Mouse (Mus musculus) right cerebral cortex, adult 18-20 months (tissue): Measurements from ENCODE around the gene Sergef.

Experiments used
- DNase-seq: peaks from one replicate; pipeline ENCODE4 v3.0.0; 2022; ENCODE audit warnings: mixed read lengths

The Sergef gene

GRCm38 (mm10) chr7:46534767-46535428 lies 104.7 kb downstream of the Sergef start:
- DNase-seq, result no peak

- no peak for DNase-seq
Measured at GRCm38 (mm10) chr7:46533518-46533917, 106.1 kb downstream of the Sergef start.

- no peak for DNase-seq
Measured at GRCm38 (mm10) chr7:46531345-46531744, 108.3 kb downstream of the Sergef start.

- no peak for DNase-seq
Measured at GRCm38 (mm10) chr7:46529930-46530329, 109.7 kb downstream of the Sergef start.

- DNase-seq, result no peak
Measured at GRCm38 (mm10) chr7:46529259-46529658, 110.3 kb downstream of the Sergef start.

- no peak for DNase-seq
Measured at GRCm38 (mm10) chr7:46526665-46527154, 112.9 kb downstream of the Sergef start.

GRCm38 (mm10) chr7:46523215-46523614 lies 116.4 kb downstream of the Sergef start:
- no peak for DNase-seq

GRCm38 (mm10) chr7:46521794-46522193 lies 117.8 kb downstream of the Sergef start:
- no peak for DNase-seq

- no peak for DNase-seq
Measured at GRCm38 (mm10) chr7:46519148-46519547, 120.5 kb downstream of the Sergef start.

- DNase-seq, result no peak
Measured at GRCm38 (mm10) chr7:46517158-46517557, 122.4 kb downstream of the Sergef start.

GRCm38 (mm10) chr7:46515960-46516359 lies 123.6 kb downstream of the Sergef start:
- no peak for DNase-seq

- no peak for DNase-seq
Measured at GRCm38 (mm10) chr7:46514981-46515380, 124.6 kb downstream of the Sergef start.

- no peak for DNase-seq
Measured at GRCm38 (mm10) chr7:46513562-46513961, 126.0 kb downstream of the Sergef start.

GRCm38 (mm10) chr7:46512792-46513191 lies 126.8 kb downstream of the Sergef start:
- no peak for DNase-seq

GRCm38 (mm10) chr7:46510806-46511205 lies 128.8 kb downstream of the Sergef start:
- DNase-seq, result no peak

GRCm38 (mm10) chr7:46509391-46510310 lies 130.0 kb downstream of the Sergef start:
- DNase-seq, result no peak

- no peak for DNase-seq
Measured at GRCm38 (mm10) chr7:46508590-46509318, 130.9 kb downstream of the Sergef start.

- no peak for DNase-seq
Measured at GRCm38 (mm10) chr7:46504157-46504556, 135.4 kb downstream of the Sergef start.

- no peak for DNase-seq
Measured at GRCm38 (mm10) chr7:46502650-46503049, 137.0 kb downstream of the Sergef start.

- no peak for DNase-seq
Measured at GRCm38 (mm10) chr7:46501458-46501857, 138.1 kb downstream of the Sergef start.

GRCm38 (mm10) chr7:46499561-46499960 lies 140.0 kb downstream of the Sergef start:
- DNase-seq, result no peak

- DNase-seq, result no peak
Measured at GRCm38 (mm10) chr7:46492134-46492678, 147.4 kb downstream of the Sergef start.

GRCm38 (mm10) chr7:46487354-46487753 lies 152.3 kb downstream of the Sergef start:
- no peak for DNase-seq
